Mouse (Mus musculus): Measurements from ENCODE around the gene Gm9958. TPM values are rescaled to one million over a fixed set of nuclear protein-coding genes. Genes with fewer than 3 reads are reported as not detected.

The Gm9958 gene
- 1 to 10 TPM in 1 of 2 experiments, under 1 TPM in 1; 0.74 to 2.4 TPM for total RNA-seq (2021)

GRCm38 (mm10) chr5:90367067-90367303 is at the start of gene Gm9958:
TSS of gene Gm9958 (plus strand) at chr5:90367204.
- no peak for DNase-seq (ENCODE audit: low spot score in 2 of 2)
- intact Hi-C loops (cut with DNase I): no loop called here

- DNase-seq (ENCODE audit: low spot score in 2 of 2): no peak
- intact Hi-C loops (cut with DNase I): no loop called here
Measured at GRCm38 (mm10) chr5:90331071-90331470, 35.9 kb upstream of the Gm9958 start.

GRCm38 (mm10) chr5:90332478-90332877 is 34.5 kb upstream of the Gm9958 start:
- no peak for DNase-seq (ENCODE audit: low spot score in 2 of 2)
- intact Hi-C loops (cut with DNase I): no loop called here

- DNase-seq (ENCODE audit: low spot score in 2 of 2): no peak
- intact Hi-C loops (cut with DNase I): no loop called here
Measured at GRCm38 (mm10) chr5:90338177-90339091, 28.6 kb upstream of the Gm9958 start.

GRCm38 (mm10) chr5:90339129-90339952 is 27.7 kb upstream of the Gm9958 start:
- peak; percentile 53 to 63 for DNase-seq (ENCODE audit: low spot score in 2 of 2)
- intact Hi-C loops (cut with DNase I): no loop called here

- no peak for DNase-seq (ENCODE audit: low spot score in 2 of 2)
- intact Hi-C loops (cut with DNase I): no loop called here
Measured at GRCm38 (mm10) chr5:90339953-90340343, 27.1 kb upstream of the Gm9958 start.

GRCm38 (mm10) chr5:90340847-90341246 is 26.2 kb upstream of the Gm9958 start:
- DNase-seq (ENCODE audit: low spot score in 2 of 2): no peak
- intact Hi-C loops (cut with DNase I): no loop called here

- intact Hi-C loops (cut with DNase I): no loop called here
Measured at GRCm38 (mm10) chr5:90346877-90347276, 20.1 kb upstream of the Gm9958 start.

GRCm38 (mm10) chr5:90353552-90354317 is 13.3 kb upstream of the Gm9958 start:
- intact Hi-C loops (cut with DNase I): no loop called here

More at GRCm38 (mm10) chr5:90346877-90347276, 20.1 kb upstream of the Gm9958 start:
- DNase-seq (ENCODE audit: low spot score in 2 of 2): no peak

GRCm38 (mm10) chr5:90355824-90356223 is 11.2 kb upstream of the Gm9958 start:
- intact Hi-C loops (cut with DNase I): no loop called here

More at GRCm38 (mm10) chr5:90353552-90354317, 13.3 kb upstream of the Gm9958 start:
- no peak for DNase-seq (ENCODE audit: low spot score in 2 of 2)

GRCm38 (mm10) chr5:90364526-90364925 is 2.5 kb upstream of the Gm9958 start:
- intact Hi-C loops (cut with DNase I): loop anchor here (5.0 kb wide), 1 partner anchor 72 kb away; no protein-coding TSS in a partner anchor
- DNase-seq (ENCODE audit: low spot score in 2 of 2): peak; percentile 50 to 65

More at GRCm38 (mm10) chr5:90355824-90356223, 11.2 kb upstream of the Gm9958 start:
- no peak for DNase-seq (ENCODE audit: low spot score in 2 of 2)

GRCm38 (mm10) chr5:90365141-90365951 is 1.7 kb upstream of the Gm9958 start:
- peak; percentile 29 to 63 for DNase-seq (ENCODE audit: low spot score in 2 of 2)
- intact Hi-C loops (cut with DNase I): loop anchor here (1.0 kb wide), 1 partner anchor 136 kb away; no protein-coding TSS in a partner anchor

GRCm38 (mm10) chr5:90366121-90367066 is 610 bp upstream of the Gm9958 start, which contains the start of gene Ankrd17:
TSS of gene Ankrd17 (minus strand) at chr5:90366577.
- intact Hi-C loops (cut with DNase I): loop anchor here (1.0 kb wide), 1 partner anchor 142 kb away; the partner anchor contains the start of gene Cox18

GRCm38 (mm10) chr5:90370401-90370800 is 3.4 kb downstream of the Gm9958 start:
- intact Hi-C loops (cut with DNase I): no loop called here
- DNase-seq (ENCODE audit: low spot score in 2 of 2): no peak

More at GRCm38 (mm10) chr5:90366121-90367066, 610 bp upstream of the Gm9958 start, which contains the start of gene Ankrd17:
- DNase-seq (ENCODE audit: low spot score in 2 of 2): peak; percentile 93 to 96

GRCm38 (mm10) chr5:90373708-90374107 is 6.7 kb downstream of the Gm9958 start:
- intact Hi-C loops (cut with DNase I): no loop called here
- no peak for DNase-seq (ENCODE audit: low spot score in 2 of 2)

- intact Hi-C loops (cut with DNase I): no loop called here
- DNase-seq (ENCODE audit: low spot score in 2 of 2): no peak
Measured at GRCm38 (mm10) chr5:90381458-90381857, 14.5 kb downstream of the Gm9958 start.

GRCm38 (mm10) chr5:90383080-90383479 is 16.1 kb downstream of the Gm9958 start:
- no peak for DNase-seq (ENCODE audit: low spot score in 2 of 2)
- intact Hi-C loops (cut with DNase I): no loop called here

GRCm38 (mm10) chr5:90393764-90394163 is 26.8 kb downstream of the Gm9958 start:
- DNase-seq (ENCODE audit: low spot score in 2 of 2): no peak
- intact Hi-C loops (cut with DNase I): no loop called here

Measured in left cerebral cortex, postnatal 36 days (tissue).